Mouse (Mus musculus): Measurements from ENCODE around the gene Mif4gd. TPM values are rescaled to one million over a fixed set of nuclear protein-coding genes. Genes with fewer than 3 reads are reported as not detected.
A peak's percentile ranks its signal among the peaks of the same experiment; 100 is the strongest.

The Mif4gd gene
- total RNA-seq, 2 experiments from 2014 or later, result 42.3 to 45.0 TPM

- DNase-seq (ENCODE audit: low spot score), result no peak
These were observed 21.3 kb upstream of the Mif4gd start for GRCm38 (mm10) chr11:115634109-115634508.

GRCm38 (mm10) chr11:115632862-115633261 lies 20.1 kb upstream of the Mif4gd start:
- DNase-seq (ENCODE audit: low spot score), result no peak

GRCm38 (mm10) chr11:115632247-115632646 lies 19.5 kb upstream of the Mif4gd start:
- DNase-seq (ENCODE audit: low spot score), result no peak

DNA sequence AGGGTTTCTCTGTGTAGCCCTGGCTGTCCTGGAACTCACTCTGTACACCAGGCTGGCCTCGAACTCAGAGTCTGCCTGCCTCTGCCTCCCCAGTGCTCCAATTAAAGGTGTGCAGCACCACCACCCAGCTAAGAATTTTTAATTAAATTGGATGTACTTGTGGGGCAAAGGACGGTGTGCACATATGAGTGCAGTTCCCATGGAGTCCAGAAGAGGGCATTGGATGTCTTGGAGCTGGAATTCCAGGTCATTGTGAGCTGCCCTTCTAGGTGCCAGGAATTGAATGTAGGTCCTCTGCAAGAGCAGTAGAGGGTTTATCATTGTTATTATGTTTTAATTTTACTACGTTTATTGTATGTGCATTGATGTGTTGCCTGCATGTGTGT lies 18.7 kb upstream of the Mif4gd start:
- DNase-seq (ENCODE audit: low spot score), result peak; percentile 56

DNA sequence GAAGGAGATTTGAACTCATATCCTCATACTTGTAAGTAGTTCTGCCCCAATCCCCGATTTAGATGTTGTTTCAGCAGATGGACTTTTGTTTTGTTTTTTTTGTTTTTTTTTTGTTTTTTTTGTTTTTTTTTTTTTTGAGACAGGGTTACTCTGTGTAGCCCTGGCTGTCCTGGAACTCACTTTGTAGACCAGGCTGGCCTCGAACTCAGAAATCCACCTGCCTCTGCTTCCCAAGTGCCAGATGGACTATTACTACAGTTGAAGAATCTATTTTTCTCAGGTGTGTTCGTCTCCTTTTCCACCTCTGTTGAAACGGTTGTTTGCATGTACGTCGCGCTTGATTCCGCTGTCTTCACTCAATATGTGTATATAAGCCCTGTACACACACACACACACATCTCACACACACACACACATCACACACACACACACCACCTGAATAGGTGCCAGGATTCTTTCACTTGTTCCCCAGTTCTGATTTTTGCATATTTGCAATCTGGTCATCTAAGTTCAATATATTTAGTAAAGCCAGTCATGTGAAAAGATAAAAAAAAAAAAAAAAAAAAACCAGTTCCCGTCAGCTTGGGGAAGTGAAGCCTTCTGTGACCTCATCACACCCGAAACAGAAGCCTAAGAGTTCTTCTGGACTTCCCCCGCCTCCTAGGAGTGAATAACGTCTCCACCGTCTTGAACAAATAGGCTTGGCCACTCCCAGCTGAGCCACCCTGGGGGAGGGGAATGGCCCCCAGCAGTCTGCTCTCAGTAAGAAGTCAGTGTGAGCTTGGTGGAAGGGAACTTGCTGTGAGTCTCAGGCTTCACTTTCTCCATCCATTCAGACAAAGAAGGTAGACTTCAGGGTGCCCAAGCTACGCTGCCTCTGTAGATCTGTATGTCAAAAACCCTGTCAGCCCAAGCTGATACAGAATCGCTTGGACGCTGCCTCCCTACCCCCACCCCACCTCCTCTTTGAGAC lies 18.0 kb upstream of the Mif4gd start:
- DNase-seq (ENCODE audit: low spot score), result no peak

GRCm38 (mm10) chr11:115629734-115630531 lies 17.2 kb upstream of the Mif4gd start:
- no peak for DNase-seq (ENCODE audit: low spot score)

DNA sequence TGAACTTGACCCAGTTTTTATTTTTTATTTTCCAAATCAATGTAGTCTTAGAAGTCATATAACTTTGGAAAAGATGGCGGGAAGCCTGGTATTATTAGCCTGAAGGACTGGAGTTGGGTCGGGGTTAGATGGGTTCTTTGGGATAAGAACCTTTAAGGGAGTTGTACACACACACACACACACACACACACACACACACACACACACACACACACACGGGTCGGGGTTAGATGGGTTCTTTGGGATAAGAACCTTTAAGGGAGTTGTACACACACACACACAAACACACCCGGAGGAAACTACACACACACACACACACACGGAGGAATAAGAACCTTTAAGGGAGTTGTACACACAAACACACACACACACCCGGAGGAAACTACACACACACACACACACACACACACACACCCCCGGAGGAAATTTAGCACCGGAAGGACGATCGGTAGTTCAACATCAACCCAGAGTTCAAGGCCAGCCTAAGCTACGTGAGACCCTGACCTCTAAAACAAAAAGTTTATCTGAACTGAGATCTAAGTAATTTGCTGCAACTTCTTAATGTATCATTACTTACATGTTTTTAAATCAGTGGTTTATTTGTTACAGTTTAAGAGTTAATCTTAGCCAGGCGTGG lies 15.8 kb upstream of the Mif4gd start:
- no peak for DNase-seq (ENCODE audit: low spot score)

- DNase-seq (ENCODE audit: low spot score), result peak; percentile 100
These were observed 15.1 kb upstream of the Mif4gd start, which contains the start of gene Slc25a19 for GRCm38 (mm10) chr11:115627705-115628464. Gene Slc25a19, minus strand, starts transcription at chr11:115628295.

DNA sequence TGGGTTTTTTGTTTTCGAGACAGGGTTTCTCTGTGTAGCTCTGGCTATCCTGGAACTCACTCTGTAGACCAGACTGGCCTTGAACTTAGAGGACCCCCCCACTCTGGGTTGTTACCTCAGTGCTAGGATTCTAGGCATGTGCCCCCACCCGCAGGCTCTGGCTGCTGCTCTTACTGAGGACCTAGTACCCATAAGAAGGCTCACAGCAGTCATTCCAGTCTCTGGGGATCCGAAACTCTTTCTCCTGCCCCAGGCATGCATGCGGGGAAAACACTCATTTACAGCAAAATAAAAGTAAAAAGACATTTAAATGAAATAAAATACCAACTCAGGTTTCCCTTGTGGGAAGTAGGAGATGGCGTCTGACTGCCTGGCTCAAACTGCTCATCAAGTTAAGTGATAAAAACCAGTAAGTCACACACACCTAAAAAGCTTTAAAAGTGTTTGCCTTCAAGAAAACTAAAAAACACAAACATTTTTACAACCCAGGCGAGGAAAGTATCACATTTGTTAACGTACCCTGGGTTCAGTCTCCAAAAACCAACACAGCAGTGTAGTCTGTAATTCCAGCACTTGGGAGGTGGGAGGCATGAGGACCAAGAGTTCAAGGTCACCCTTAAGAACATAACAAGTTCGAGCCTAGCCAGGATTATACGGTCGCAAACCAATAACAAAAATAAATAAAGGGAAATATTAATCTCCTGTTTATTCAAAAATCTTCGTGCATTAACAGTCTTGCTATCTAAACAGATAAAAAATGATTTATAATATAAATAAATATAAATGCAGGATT lies 14.3 kb upstream of the Mif4gd start:
- no peak for DNase-seq (ENCODE audit: low spot score)

GRCm38 (mm10) chr11:115625877-115626276 lies 13.1 kb upstream of the Mif4gd start:
- DNase-seq (ENCODE audit: low spot score), result peak; percentile 69

GRCm38 (mm10) chr11:115623487-115624070 lies 10.8 kb upstream of the Mif4gd start:
- no peak for DNase-seq (ENCODE audit: low spot score)

- no peak for DNase-seq (ENCODE audit: low spot score)
These were observed 7.2 kb upstream of the Mif4gd start for GRCm38 (mm10) chr11:115619949-115620348.

GRCm38 (mm10) chr11:115618732-115619516 lies 6.2 kb upstream of the Mif4gd start:
- DNase-seq (ENCODE audit: low spot score), result no peak

DNA sequence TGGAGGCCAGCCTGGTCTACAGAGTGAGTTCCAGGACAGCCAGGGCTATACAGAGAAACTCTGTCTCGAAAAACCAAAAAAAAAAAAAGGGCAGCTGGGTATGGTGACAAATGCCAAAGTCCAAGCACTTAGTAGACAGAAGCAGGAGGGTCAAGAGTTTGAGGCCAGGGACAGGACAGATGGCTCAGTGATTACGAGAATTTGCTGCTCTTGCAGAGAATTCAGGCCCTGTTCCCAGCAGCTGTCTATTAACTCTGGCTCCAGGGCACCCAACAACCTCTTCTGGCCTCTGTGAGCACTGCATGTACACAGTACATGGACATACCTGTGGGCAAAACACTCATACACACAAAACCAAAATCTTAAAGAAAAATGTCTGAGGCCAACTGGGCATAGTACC lies 5.2 kb upstream of the Mif4gd start:
- DNase-seq (ENCODE audit: low spot score), result no peak

DNA sequence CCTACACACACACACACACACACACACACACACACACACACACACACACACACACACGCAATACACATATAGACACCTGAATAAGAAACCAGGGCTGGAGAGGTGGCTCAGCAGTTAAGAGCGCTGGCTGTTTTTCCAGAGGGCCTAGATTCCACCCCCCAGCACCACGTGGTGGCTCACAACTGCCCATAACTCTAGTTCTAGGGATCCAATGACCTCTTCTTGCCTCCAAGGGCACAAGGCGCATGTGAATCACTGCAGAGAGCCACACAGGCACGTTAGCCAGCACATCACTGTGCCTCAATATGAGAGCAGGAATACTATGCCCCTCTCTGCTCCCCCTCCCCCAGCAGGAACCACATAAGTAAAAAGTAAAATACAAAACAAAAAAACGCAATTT lies 4.1 kb upstream of the Mif4gd start:
- DNase-seq (ENCODE audit: low spot score), result no peak

DNA sequence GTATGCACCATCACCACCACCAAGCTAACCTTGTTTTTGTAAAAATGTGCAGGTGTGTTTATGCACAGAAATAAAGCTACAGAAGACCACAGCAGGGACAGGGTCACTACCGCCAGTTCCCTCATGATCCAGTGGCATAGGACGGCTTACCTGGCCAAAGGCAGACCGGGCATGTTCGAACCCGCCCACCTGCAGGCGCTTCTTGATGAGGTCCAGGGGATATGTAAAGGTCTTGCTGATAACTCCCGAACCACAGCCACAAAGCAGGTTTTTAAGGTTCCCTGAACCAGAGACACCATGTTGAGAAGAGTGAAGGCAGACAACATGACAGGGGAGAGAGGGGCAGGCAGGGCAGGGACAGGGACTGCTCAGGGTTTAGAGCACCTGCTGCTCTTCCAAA lies 3.6 kb upstream of the Mif4gd start:
- no peak for DNase-seq (ENCODE audit: low spot score)

- DNase-seq (ENCODE audit: low spot score), result no peak
These were observed 3.1 kb upstream of the Mif4gd start for GRCm38 (mm10) chr11:115615875-115616274.

- DNase-seq (ENCODE audit: low spot score), result no peak
These were observed 2.5 kb upstream of the Mif4gd start for GRCm38 (mm10) chr11:115615108-115615825.

All from gastrocnemius, adult 18-20 months (tissue).